Mouse (Mus musculus): ENCODE data around the gene Gpr132.

- TF ChIP-seq CTCF (IDR thresholded peaks at IDR 0.05; ENCODE audit: control insufficient read depth, insufficient read depth, insufficient read length): no peak
- peak; percentile 67 for TF ChIP-seq MYOD1 (IDR thresholded peaks at IDR 0.05; ENCODE audit: control insufficient read depth, insufficient read length, low read depth)
- TF ChIP-seq MAX (IDR thresholded peaks at IDR 0.05): peak; percentile 35
- no peak for TF ChIP-seq CEBPB (IDR thresholded peaks at IDR 0.05; ENCODE audit: low read depth)
- TF ChIP-seq USF1 (IDR thresholded peaks at IDR 0.05; ENCODE audit: low read depth): no peak
Observed at GRCm38 (mm10) chr12:112806044-112806443, 62.0 kb downstream of the Gpr132 start.

All from C2C12 (cell line).